Mouse (Mus musculus) right cerebral cortex, postnatal 14 days (tissue): ENCODE results near the gene Stap2.

Experiments used
- DNase-seq: peaks from one replicate; pipeline ENCODE4 v3.0.0; 2022

Stap2 gene

GRCm38 (mm10) chr17:56024476-56024875 is 19.1 kb upstream of the Stap2 start:
- no peak for DNase-seq

DNA sequence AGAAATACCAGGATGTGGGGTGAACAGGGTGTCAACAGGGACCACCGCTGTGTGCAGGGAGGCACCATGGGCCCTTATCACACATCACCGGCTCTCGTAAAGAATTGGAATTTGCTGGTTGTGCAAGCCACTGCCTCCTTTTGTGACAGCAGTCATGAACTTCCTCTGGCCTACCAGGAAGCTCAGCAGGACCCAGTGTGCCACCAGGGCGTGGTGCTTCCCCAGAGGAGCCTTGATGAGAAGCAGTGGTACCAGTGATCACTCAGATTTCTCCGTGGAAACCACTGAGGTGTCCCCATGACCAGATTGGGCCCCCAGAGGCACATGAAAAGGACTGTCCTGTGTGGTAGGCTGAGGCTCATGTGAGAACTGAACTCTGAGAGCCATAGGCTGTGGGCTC is 18.0 kb upstream of the Stap2 start:
- DNase-seq: no peak

GRCm38 (mm10) chr17:56022989-56023290 is 17.6 kb upstream of the Stap2 start:
- DNase-seq: no peak

GRCm38 (mm10) chr17:56022131-56022988 is 17.0 kb upstream of the Stap2 start:
- no peak for DNase-seq

DNA sequence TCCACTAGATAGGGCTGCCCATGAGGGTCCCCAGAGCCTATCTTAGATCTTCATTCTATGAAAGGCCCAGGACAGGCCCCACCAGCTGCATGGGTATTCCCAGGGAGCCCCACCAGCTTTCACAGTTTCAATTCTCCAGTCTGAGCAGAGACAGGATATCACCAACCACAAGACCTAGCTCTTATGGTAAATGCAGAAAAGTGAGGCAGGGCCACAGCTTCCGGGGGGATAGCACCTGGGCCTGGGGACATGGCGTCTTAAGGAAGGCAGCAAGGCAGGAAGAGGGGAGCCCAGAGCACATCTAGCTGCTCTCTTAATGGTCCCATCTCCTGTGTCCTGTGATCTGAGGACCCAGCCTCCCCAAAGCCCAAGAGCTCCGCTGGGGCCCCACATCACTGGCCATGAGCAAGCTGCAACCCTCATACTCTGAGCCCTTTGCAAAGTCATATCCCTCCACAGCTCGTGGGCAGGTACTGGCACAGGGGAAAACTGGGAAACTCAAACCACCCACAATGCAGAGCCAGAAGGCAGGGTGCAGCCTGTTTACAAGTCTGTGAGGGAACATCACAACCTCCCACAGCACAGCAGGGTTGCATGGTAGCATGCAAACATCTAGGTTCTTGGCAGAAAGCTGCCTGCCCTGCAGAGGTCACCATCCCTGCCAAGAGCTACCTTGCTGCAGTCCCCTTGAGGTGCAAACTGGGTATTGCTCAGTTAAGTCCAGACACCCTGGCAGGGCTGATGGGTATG is 16.0 kb upstream of the Stap2 start:
- no peak for DNase-seq

DNA sequence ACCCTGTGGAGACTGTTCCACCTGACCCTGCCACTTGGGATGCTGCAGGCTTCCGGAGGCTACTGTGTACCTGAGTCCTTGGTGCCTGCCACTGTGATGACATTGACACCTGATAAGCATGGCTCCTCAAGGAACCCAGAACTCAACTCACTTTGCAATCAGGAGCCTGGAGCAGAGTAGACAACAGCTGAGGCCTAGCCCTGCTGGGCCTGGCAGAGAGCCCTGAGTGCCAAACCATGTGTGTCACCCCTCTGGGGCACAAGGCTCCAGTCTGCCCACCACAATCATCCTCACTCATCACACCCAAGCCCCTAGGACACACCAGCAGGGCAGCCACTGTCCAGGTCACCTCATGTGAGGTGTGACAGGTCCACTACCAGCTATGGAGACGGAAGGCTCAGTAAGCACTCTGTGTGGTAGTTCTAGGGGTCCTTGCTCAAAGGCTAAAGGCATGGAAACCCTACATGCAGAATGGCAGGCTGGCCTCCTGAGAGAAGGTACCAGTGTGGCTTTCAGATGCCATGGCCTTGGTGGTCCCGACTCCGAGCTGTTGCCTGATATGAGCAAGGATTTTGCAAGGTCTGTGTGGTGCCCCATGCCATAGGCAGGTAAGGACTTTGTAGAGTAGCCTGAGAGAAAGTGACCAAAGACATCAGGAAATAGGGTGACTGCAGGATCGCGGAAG is 15.2 kb upstream of the Stap2 start:
- no peak for DNase-seq

DNA sequence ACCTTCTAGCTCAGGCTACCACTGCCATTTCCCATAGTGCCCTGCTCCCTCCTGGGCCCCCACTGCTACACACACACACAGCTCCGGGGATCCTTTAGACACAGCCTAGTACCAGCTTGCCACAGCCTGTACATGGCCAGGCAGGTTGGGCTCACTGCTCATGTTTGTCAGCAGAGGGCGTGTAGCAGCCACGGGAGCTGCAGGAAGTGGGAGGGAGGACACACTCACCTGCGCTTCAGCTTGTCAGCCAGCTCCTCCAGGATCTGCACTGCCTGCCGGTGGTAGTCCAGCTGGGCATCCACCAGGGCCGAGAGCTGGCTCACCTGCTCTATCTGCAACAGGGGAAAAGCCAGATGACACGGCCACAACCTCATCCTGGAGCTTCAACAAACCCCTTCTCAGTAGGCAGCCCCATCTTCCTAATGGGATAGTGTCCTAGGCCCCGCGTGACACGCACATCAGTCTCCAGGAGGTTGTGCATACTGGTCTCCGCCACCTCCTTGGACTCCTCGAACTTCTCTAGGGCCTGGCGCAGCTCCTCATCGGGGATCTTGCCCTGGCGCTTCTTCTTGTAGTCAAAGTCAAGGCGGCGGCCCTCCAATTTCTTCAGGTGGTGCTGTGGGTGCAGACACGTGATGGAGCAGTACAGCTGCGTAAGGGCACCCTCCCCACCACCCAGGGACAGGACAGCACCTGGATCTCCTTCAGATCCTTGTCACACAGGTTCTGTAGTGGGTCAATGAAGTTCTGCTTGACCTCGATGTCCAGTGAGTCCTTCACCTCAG is 13.2 kb upstream of the Stap2 start:
- DNase-seq: peak; percentile 64

DNA sequence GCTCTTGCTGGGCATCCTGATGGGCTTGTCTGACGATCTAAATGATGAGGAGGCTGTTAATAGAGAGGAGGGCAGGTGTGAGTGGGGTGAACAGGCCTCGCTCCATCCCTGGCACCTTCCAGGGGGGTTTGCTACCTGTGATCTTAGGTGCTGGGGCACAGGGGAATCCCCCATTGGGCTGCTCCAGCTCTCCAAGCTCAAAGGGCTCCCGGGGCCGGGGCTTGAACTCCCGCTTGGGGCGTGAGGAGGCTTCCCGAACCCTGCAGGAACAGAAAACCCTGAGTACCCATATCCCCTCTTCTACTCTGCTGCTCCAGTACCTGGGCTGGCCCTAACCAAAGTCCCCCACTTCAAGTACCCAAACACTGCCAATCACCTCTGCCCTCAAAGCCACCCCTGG is 12.5 kb upstream of the Stap2 start:
- no peak for DNase-seq

DNA sequence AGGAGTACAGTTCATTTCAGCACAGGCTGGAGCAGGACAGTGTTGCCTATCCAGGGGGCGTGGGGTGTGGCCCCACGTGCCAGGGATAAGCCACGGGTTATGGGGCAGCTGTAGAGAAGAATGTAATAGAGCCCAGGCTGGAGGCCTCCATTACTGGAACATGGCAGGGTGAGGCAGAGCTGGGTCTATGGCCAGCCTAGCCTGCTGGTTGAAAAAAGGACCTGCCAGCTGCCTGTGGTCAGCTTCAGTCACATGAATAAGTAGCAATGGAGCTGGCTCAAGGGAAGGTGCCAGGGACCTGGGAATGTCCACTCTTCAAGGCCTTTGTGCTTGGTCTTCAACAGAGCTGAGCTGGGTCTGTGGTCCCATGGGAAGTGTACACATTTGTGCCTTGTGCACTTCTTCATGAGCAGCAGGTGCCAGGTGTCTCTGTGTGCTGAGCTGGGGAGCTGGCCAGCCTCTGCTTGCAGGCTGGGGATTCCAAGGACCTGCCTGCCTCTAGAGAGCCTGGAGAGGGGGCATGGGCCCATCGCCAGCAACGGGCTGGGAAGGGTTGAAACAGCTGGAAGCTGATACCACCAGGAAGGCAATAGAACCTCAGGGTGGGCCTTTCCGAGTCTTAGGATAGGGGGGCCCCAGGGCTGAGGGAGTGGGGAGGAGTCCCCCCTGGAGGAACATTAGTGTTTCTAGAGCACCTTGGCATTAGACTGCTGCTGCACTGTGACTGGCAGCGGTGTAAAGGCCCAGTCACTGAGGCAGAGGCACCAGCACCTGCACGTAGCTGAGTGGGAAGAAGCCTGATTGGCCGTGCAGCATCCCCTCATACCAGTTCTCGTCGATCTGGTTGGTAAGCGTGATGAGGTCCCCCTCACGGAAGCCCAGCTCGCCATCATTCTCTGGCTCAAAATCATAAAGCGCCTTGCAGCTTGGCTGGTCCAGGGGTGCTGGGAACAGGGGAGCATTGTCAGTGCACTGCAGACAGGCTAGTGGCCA is 11.7 kb upstream of the Stap2 start:
- no peak for DNase-seq

- DNase-seq: no peak
These were observed 11.0 kb upstream of the Stap2 start for GRCm38 (mm10) chr17:56016382-56016781.

DNA sequence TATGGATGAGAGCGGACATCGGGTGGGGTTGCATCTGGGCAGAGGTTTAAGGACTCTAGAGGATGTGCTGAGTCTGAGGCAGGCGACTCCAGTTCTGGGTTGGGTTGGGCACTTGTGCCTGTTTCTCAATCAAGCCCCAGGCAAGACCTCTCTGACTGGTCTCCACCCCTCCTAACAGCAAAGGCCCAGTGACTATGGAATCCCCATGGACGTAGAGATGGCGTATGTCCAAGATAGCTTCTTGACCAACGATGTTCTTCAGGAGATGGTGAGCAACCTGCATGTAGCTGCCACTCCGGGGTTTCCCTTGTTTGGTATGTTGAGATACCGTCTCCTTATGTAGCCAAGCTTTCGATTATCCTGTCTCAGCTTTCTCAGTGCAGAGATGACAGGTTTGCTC is 9.9 kb upstream of the Stap2 start:
- DNase-seq: no peak

GRCm38 (mm10) chr17:56011441-56011840 is 6.1 kb upstream of the Stap2 start:
- no peak for DNase-seq

- DNase-seq: peak; percentile 75
These were observed 5.3 kb upstream of the Stap2 start for GRCm38 (mm10) chr17:56010681-56011080.

- DNase-seq: no peak
These were observed 4.9 kb upstream of the Stap2 start for GRCm38 (mm10) chr17:56010255-56010654.

- DNase-seq: no peak
These were observed 4.5 kb upstream of the Stap2 start for GRCm38 (mm10) chr17:56009962-56010240.

DNA sequence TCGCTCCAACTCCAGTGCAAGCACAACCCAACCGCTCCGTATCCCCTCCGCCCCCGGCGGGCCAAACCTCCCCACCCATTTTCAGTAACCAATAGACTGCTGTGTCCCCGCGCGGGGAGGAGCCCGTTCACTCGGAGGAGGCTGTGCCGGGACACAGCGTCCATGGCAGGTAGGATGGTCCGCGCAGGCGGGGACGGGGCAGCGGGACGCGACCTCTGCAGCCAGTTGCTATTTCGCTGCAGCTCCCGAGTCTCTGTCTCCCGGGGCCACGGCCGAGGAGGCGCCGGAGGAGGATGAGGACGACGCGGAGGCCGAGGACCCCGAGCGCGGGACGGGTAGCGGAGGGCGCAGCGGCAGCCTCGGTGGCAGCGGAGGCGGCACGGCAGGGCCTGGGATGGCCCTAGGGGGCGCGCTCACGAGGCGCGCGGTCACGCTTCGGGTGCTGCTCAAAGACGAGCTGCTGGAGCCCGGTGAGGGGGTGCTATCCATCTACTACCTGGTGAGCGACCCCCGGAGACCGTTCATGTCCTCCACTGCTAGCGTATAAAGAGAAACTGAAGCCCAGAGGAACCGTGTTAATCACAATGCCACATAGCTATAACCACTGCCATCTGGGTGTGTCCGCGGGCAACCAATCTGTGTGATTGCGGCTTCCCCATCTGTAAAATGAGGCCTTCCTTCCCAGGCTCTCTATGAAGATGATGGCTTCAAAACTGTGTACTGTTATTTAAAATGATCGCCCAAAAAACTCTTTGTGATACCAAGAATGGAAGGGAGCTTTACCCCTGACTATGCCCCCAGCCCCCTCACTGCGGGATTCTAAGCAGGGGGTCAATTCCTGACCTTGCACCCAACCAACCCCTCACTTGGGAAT is 3.9 kb upstream of the Stap2 start:
- DNase-seq: peak; percentile 89

GRCm38 (mm10) chr17:56008356-56009087 is 3.1 kb upstream of the Stap2 start:
- DNase-seq: peak; percentile 88

DNA sequence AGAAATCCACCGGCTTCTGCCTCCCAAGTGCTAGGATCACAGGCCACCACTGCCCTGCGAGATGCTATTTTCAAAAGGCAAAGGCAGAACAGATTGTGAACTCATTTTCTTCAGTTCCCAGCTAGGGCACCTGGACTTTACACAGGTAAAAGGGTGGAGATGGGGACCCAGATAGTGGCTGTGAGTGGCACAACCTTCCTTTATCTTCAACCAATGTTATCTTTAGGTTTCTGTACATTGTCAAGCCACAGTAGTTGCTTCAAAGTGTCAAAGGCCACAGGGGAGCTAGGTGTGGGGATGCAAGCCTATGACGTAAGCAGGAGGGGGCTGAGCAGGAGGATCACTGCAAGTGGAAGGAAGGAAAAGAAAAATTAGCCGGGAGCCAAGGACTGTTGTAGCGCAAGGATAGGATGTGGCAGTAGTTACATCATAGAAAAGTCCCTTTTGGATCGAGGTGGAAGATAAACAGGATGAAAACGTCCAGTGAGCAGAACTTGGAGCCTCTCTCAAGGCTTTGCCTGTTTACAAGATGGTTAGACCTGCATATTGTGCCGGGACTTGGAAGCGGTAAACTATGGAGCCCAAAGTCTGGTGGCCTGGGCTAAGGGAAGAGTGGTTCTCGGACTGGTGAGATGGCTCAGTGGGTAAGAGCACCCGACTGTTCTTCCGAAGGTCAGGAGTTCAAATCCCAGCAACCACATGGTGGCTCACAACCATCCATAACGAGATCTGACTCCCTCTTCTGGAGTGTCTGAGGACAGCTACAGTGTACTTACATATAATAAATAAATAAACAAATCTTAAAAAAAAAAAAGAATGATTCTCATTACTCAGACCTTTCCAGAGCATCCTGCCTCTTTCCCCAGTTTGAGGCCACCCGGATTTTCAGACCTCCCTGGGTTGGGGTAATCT is 2.3 kb upstream of the Stap2 start:
- no peak for DNase-seq

GRCm38 (mm10) chr17:56006956-56007355 is 1.6 kb upstream of the Stap2 start:
- no peak for DNase-seq
